9 mouse cellular contexts compared by ENCODE assay signal in genomic region chr4:117346025-117346424, GRCm38 (mm10).
DNase-seq lines count a peak whose midpoint lies in the region; ATAC-seq and TF ChIP-seq lines count a peak whose summit lies in the region.
"Had no signal": no experiment of that assay in that cellular context is flagged by ENCODE, and none has a peak within 500 bp of the region (broad histone marks: within the 10 kb centered on the region; RNA-seq: fewer than 3 reads in every experiment).

No protein-coding gene starts in this region.

- H3K4me3 ChIP-seq in E14TG2a.4 (replicated peaks; ENCODE audit: low read length) = no peak overlapping the region
- H3K4me3 ChIP-seq in lung, embryonic 14.5 days (ENCODE audit: low read depth, low read length) = no peak overlapping the region
- H3K4me3 ChIP-seq: limb, embryonic 12.5 days had no signal

- H3K9me3 ChIP-seq in E14TG2a.4 (ENCODE audit: low read length) = no peaks in the 10 kb centered on the region
- no peaks in the 10 kb centered on the region for H3K9me3 ChIP-seq in lung, embryonic 14.5 days (ENCODE audit: low read depth, low read length)
- H3K9me3 ChIP-seq: limb, embryonic 12.5 days had no signal

- WGBS in lung, embryonic 14.5 days = 40% methylated on average over 6 of the region's 6 CpGs

- no peak overlapping the region for H3K27ac ChIP-seq in lung, embryonic 14.5 days (ENCODE audit: low read depth)
- H3K27ac ChIP-seq: limb, embryonic 12.5 days had no signal

- no peak overlapping the region for H3K9ac ChIP-seq in lung, embryonic 14.5 days
- H3K9ac ChIP-seq: limb, embryonic 12.5 days had no signal

- peak; percentile 33 for DNase-seq in heart, postnatal 4 days
- DNase-seq in heart, adult 11 months = no peak
- DNase-seq in adrenal gland, postnatal 25 days = peak; percentile 22
- DNase-seq in kidney, adult 11 months = peak; percentile 20
- peak; percentile 81 for DNase-seq in lung, embryonic 14.5 days
- DNase-seq in telencephalon, adult 2 months (ENCODE audit: low read depth, low spot score) = peak; percentile 21
- DNase-seq in ovary, postnatal 36 days (ENCODE audit: low spot score) = no peak

- ATAC-seq in lung, embryonic 14.5 days (ENCODE audit: insufficient read depth) = no peak

- no peaks in the 10 kb centered on the region for H3K27me3 ChIP-seq in E14TG2a.4 (ENCODE audit: insufficient read depth, low read length)
- no peaks in the 10 kb centered on the region for H3K27me3 ChIP-seq in lung, embryonic 14.5 days (ENCODE audit: insufficient read depth, low read length)

- H3K36me3 ChIP-seq in E14TG2a.4 (ENCODE audit: insufficient read depth, low read length) = no peaks in the 10 kb centered on the region
- no peaks in the 10 kb centered on the region for H3K36me3 ChIP-seq in lung, embryonic 14.5 days (ENCODE audit: insufficient read depth)
- H3K36me3 ChIP-seq: limb, embryonic 12.5 days had no signal

- H3K4me1 ChIP-seq in E14TG2a.4 (replicated peaks; ENCODE audit: low read depth, low read length) = peaks cover 84% of the 10 kb centered on the region
- peaks cover 8% of the 10 kb centered on the region; the same call in 1 of the 2 replicates for H3K4me1 ChIP-seq in lung, embryonic 14.5 days (ENCODE audit: insufficient read depth)

- peak; percentile 51 for TF ChIP-seq CTCF in E14TG2a.4 (conservative IDR thresholded peaks at IDR 0.05; ENCODE audit: low read length)
- TF ChIP-seq CTCF in lung, embryonic 14.5 days (IDR thresholded peaks at IDR 0.05; ENCODE audit: low read depth) = peak; percentile 72

- H3K4me2 ChIP-seq in lung, embryonic 14.5 days = no peak overlapping the region
- H3K4me2 ChIP-seq: limb, embryonic 12.5 days had no signal

Comparison
In these comparisons a context has a peak if more than half of its experiments do, and no peak if none do; other contexts are left out.
1. DNase-seq: peak in heart, postnatal 4 days (single experiment), adrenal gland, postnatal 25 days (single experiment), kidney, adult 11 months (single experiment), lung, embryonic 14.5 days (single experiment) and telencephalon, adult 2 months (single experiment); none in heart, adult 11 months (single experiment) and ovary, postnatal 36 days (single experiment).